Mouse (Mus musculus) adrenal gland (tissue): ENCODE measurements at regions not wholly inside any gene's neighbourhood (a gene's known extent, or its start where the extent isn't known, plus 50 kb on each side); places are given as distances from the start of the nearest gene placed in this dataset.

Source experiments
- intact Hi-C: fragments of 180-260 bp; cut with DNase I; formaldehyde crosslinking; loops from one replicate; pipeline ENCODE4 v1.15.1; 2025

GRCm38 (mm10) chr3:101696832-101697231 is 92.3 kb upstream of the Atp1a1 start:
- intact Hi-C loops, result no loop called here

DNA sequence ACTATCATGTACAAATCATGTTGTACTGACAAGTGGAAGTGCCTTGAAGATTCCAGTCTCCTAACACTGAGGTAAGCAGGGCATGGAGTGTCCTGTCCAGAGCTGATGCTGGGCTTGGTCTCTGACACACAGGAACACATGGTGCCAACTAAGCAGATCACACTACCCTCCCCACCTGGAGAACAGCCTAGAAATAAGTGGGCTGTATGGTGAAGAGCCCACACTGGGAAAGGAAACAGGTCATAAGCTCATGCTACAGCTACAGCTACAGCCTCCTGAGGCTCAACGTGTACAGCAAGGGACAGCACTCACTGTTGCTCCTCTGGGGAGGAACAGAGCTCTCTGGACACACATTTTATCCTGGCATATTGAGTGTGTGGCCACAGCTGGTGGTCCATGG is 89.8 kb upstream of the Atp1a1 start:
- intact Hi-C loops, result no loop called here

GRCm38 (mm10) chr3:101691937-101692604 is 87.6 kb upstream of the Atp1a1 start:
- intact Hi-C loops, result no loop called here

DNA sequence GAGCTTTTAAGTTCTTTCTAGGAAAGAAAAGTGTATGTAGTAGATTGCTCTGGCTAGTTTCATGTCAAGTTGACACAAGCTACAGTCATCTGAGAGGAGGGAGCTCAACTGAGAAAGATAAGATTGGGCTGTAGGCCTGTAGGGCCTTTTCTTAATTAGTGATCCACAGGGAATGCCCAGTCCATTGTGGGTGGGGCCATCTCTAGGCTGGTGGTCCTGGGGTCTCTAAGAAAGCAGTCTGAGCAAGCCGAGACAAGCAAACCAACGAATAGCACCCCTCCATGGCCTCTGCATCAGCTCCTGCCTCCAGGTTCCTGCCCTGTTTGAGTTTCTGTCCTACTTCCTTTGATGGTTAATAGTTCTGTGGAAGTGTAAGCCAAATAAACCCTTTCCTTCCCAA is 86.3 kb upstream of the Atp1a1 start:
- intact Hi-C loops, result no loop called here

DNA sequence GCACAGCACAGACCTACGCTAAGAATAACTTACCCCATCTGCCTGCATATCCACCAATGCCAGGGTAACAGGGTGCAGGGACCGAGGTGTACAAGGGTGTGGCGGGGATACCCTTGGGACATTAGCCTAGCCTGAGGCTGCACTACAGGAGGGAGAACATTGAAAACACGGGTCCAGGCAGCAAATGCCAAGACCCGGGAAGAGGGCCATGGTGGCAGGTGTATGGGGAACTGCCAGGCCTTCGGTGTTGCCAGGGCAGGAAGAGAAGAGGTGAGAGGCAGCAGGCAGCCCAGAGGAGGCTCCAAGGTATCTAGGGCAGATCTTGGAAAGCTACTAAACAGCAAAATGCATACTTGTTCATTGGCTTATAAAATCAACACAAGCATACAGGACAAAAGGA is 85.7 kb upstream of the Atp1a1 start:
- intact Hi-C loops, result no loop called here

DNA sequence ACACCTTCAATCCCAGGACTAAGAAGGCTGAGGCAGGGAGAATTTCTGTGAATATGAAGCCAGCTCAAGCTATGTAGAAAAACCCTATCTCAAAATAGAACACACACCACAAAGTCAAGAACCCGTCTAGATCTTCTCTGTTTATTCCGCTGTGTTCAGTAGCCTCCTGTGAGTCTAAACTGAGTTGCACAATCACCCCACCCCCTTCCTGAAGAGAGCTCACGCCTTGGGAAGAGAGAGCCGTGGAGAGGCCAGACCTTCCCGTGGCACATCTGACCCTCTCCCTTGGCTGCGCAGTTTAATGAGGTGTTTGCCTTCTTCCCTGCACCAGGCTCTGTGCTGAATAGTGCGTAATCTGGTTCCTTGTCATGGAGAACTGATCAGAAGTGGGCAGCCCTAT is 80.7 kb upstream of the Atp1a1 start:
- intact Hi-C loops, result no loop called here

DNA sequence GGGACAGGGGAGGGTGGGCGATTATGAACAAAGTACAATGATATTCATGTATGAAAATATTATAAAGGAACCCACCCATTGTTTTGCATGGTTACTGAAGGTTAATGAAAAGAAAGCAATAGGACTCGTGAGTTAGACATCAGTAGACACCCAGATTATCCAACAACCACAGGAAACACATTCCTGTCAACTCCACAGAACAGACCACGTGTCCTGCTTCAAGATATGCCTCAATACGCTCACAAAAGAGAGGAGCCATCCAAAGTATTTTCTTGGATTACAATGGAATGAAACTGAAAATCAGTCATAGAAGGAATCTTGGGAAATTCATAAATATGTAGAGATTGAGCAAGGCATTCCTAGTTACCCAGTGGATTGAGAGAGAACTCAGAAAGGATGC is 68.5 kb upstream of the Atp1a1 start:
- intact Hi-C loops, result no loop called here

DNA sequence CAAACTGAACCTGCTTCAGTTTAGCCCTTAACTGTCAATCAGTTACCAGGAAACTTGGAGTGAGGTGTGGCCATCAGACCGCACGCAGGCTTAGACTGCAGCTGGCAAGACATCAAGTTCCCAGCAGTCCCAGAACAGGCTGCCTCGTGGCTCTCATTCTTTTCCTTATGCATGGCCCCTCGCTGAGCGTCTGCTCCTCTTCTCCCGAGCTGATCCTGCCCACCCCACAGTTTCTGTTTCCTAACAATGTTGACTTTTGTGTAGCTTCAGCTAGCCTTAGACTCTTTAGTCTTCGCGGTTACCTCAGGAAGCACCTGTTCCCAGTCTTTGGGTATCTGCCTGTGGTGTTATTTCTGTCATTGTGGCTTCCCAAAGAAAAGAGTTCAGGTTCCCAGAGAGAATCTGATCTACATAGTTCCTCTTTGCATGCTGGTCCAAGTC is 66.1 kb upstream of the Atp1a1 start:
- intact Hi-C loops, result no loop called here

GRCm38 (mm10) chr3:101669743-101670142 is 65.3 kb upstream of the Atp1a1 start:
- intact Hi-C loops, result no loop called here

DNA sequence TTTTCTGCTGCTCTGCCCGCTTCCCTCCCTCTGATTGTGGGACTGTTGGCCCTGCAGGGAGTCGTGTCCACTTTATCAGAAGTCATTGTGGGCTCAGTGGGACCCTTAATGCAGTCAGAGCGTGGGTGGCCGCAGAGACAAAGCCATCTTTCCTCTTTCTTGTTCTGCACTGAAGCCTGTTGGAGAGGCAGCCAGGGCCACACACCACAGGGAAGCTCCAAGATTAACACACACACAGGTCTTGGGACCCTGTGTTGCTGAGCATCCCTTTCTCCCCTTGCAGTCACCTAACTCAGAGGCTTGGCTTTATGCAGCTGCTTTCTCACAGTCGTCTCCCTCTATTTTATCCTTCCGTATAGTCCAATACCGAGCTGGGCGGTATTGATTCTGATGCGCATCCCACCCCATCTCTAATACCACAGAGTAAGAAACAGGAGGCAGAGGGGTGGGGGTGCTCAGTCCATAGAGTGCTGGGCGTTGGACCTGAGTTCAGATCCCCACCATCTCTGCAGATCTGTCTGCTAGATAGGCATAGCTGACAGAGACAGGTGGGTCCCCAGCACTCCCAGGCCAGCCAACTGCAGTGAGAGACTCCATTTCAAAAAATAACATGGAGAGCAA is 63.4 kb upstream of the Atp1a1 start:
- intact Hi-C loops, result no loop called here

DNA sequence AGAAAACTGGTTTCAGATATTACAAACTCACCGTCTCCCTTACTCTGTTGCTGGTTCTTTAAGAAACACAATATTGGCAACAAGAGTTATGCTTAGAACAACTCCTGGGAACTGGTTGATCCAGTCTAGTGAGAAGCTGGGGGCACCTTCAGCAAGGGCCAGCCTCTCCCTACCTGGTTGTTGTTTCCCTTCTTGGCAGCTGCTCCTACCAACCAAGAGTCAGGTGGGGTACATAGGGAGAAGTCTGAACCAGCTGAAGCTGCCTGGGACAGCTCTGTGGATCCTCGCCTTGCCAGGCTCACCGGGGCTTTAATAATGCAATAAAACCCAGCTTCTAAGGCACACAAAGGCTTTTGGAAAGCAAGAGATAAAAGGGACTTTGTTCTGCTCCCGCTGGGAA is 62.7 kb upstream of the Atp1a1 start:
- intact Hi-C loops, result no loop called here

DNA sequence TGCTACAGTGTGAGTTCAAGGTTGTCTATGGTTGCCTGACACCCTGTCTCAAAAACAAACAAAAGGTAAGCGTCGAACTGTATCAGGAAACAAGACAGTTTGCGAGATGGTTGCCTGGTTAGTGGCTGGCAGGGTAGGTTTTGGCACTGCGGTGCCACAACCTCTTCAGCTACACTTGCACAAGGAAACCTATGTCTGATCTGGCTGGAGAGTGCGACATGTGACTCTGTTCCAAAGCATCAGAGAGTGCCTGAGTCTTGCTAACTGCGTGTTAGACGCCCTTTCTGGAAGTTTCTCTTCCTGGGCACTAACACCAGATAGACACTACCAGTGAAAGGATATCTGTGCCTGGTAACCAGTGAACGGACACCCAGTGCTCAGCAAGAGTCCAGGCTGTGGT is 62.1 kb upstream of the Atp1a1 start:
- intact Hi-C loops, result no loop called here

DNA sequence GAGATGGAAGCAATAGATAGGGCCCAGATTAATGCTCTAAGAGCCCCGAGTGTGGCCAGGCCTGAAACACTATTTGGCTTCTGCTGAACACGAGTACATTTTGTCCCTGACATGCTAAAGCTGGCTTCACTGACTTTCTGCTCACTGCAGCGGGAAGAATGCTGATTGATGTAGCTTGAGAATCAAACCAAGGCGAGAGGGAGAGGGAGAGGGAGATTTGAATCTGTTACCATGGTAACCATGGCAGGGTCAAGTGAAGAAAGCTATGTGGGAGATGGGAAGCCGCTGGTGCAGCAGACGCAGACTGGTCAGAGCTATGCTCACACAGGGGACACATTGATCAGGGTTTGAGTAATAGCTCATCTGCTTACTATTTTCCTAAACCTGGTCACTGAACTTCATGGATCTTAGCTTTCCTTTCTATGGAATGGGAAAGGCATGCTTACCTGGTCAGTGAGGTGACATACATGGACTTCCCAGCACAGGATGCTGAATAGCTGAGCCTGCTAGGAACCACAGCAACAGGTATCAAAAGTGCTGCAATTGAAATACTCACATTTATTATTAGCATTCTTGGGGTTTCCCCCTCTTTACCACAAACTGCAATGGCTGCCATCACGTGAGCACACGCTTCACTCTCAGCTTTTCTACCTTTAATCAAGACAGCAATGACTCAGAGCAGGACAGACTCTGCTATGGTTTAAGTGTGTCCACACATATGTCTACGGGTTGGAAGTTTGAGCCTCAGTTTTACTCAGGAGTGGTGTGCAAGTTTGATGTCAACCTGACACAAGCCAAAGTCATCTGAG is 56.9 kb upstream of the Atp1a1 start:
- intact Hi-C loops, result no loop called here

GRCm38 (mm10) chr3:101660635-101661034 is 56.2 kb upstream of the Atp1a1 start:
- intact Hi-C loops, result no loop called here

DNA sequence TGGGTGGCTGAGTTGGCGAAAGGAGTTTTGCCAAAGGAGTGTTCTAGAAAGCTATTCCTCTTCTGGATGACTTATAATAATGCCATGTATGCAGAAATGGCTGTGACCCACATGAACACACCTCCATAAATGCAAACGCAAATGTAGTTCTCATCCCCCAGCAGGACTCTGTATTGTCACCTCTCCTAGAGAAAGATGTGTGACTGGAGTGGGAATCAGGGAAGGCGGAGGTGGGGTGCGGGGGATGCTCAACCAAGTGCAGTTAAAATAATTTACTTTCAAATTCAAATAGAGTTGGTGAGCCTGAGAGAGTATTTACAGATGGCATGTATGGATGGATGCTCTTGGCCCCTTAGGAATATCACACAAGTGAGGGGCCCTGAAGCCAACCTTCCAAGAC is 55.7 kb upstream of the Atp1a1 start:
- intact Hi-C loops, result no loop called here

DNA sequence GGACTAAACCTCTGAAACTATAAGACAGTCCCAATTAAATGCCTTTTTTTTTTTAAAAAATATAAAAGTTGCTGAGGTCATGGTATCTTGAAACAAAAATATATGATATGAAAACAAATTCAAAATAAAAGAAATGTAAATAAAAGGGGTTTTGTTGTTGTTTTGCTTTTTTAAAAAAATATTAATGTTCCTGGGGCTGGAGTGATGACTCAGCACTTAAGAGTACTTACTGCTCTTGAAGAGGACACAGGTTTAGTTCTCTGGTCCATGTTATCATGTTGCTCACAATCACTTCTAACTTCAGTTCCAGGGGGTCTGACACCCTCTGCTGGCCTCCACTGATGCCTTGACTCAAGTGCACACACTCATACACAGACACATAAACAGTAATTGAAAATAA is 53.5 kb upstream of the Atp1a1 start:
- intact Hi-C loops, result no loop called here

DNA sequence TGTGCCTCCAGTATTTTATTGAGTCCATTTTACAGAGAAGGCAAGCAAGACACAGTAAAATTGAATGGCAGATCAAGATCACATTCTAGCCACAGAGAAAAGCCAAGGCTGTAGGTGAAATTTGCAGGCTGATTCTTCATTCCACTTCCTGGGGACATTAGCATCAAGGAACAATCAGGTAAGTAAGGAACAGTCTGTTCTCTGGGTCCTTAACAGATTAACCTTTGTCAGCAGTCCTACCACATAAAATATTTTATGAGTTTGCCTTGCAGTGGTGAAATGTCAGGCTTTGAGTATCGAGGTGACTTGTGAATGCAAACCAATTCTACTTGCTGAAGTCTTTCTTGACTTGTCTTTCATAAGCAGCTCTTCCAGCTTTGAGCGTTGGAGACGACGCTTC is 50.2 kb upstream of the Atp1a1 start:
- intact Hi-C loops, result no loop called here
